Mouse (Mus musculus): Measurements from ENCODE around the gene Edc4. TPM values are rescaled to one million over a fixed set of nuclear protein-coding genes. Genes with fewer than 3 reads are reported as not detected.

Edc4 gene
- polyA plus RNA-seq, 1 experiment from 2014 or later, result 49.7 TPM

- peaks cover 35% of the 10 kb centered on the region for H3K4me1 ChIP-seq (ENCODE audit: control insufficient read depth, insufficient read depth, low read length)
- peak within 1 kb of the TSS; percentile 98 for H3K4me3 ChIP-seq (ENCODE audit: low read length)
- H3K27me3 ChIP-seq (ENCODE audit: control insufficient read depth, insufficient read depth, low read length), result no peaks in the 10 kb centered on the region
- WGBS, result under 1% methylated on average over 59 of the region's 59 CpGs
- H3K4me2 ChIP-seq (replicated peaks; ENCODE audit: low read depth, low read length), result peak within 1 kb of the TSS; percentile 94
- H3K27ac ChIP-seq (ENCODE audit: low read depth, low read length), result peak within 1 kb of the TSS; percentile 85
- H3K9me3 ChIP-seq (ENCODE audit: control insufficient read depth, low read length), result no peaks in the 10 kb centered on the region
- peaks cover 3% of the 10 kb centered on the region; the same call in 1 of the 2 replicates for H3K36me3 ChIP-seq (ENCODE audit: control insufficient read depth, insufficient read depth, low read length)
- peak within 1 kb of the TSS; percentile 97 for H3K9ac ChIP-seq (ENCODE audit: low read depth, low read length)
- ATAC-seq (ENCODE audit: low FRiP score, low TSS enrichment), result peak; percentile 98
Observed at GRCm38 (mm10) chr8:105860143-105860981, 20.3 kb upstream of the Edc4 start, which contains the start of gene Nutf2. Nutf2 (plus strand) TSS chr8:105860580.

DNA sequence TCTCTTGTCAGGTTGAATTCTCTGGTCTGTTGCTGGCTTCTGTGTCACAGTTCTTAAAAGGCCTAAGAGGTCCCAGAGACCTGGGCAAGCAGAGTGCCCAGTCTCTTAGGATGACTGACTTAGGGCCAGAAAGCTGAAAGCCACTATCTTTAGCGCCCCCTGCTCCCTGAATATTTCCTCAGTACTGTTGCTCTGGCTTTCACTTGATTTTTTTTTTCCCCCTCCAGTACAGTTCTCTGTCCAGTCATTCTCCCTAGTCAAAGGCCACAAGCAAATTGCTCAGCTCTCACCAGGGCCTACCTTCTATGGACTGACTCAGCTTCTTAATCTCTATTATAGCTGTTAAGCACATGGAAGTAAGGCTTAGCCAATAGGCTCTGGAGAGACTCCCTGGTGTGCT lies 18.7 kb upstream of the Edc4 start:
- no peaks in the 10 kb centered on the region for H3K9me3 ChIP-seq (ENCODE audit: control insufficient read depth, low read length)
- H3K36me3 ChIP-seq (ENCODE audit: control insufficient read depth, insufficient read depth, low read length), result peaks cover 17% of the 10 kb centered on the region
- H3K9ac ChIP-seq (ENCODE audit: low read depth, low read length), result peak overlapping the region; percentile 97
- 25% methylated on average over 1 of the region's 1 CpGs for WGBS
- no peak for ATAC-seq (ENCODE audit: low FRiP score, low TSS enrichment)
- H3K4me2 ChIP-seq (replicated peaks; ENCODE audit: low read depth, low read length), result peak overlapping the region; percentile 94
- no peaks in the 10 kb centered on the region for H3K27me3 ChIP-seq (ENCODE audit: control insufficient read depth, insufficient read depth, low read length)
- no peak overlapping the region for H3K27ac ChIP-seq (ENCODE audit: low read depth, low read length)
- peaks cover 27% of the 10 kb centered on the region for H3K4me1 ChIP-seq (ENCODE audit: control insufficient read depth, insufficient read depth, low read length)
- H3K4me3 ChIP-seq (ENCODE audit: low read length), result peak overlapping the region; percentile 98

DNA sequence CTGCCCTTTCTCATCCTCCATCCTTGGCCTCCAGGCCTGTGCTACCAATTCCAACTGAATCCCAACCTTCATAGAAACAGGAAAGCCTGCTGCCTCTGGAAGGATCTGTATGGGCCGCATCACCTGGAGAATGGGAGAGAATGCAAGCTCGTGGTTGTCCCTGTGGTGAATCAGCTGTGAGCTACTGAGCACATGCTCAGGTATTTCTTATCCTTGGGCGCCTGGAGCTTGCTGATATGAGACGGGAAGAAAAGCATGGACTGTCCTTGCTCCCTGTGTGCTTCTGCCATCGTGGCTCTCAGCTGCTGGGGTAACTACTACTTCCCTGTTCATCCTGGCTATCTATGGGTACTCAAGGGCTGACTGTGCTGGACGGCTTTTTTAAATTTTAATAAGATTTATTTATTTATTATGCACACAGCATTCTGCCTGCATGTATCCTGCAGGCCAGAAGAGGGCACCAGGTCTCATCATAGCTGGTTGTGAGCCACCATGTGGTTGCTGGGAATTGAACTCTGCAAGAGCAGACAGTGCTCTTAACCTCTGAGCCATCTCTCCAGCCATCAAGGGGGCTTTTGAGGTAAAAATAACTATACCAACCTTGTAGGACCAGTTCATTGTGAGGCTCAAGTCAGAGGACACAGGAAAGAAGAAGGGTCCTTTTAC lies 14.2 kb upstream of the Edc4 start:
- no peak overlapping the region for H3K27ac ChIP-seq (ENCODE audit: low read depth, low read length)
- H3K36me3 ChIP-seq (ENCODE audit: control insufficient read depth, insufficient read depth, low read length), result peaks cover 50% of the 10 kb centered on the region
- ATAC-seq (ENCODE audit: low FRiP score, low TSS enrichment), result no peak

DNA sequence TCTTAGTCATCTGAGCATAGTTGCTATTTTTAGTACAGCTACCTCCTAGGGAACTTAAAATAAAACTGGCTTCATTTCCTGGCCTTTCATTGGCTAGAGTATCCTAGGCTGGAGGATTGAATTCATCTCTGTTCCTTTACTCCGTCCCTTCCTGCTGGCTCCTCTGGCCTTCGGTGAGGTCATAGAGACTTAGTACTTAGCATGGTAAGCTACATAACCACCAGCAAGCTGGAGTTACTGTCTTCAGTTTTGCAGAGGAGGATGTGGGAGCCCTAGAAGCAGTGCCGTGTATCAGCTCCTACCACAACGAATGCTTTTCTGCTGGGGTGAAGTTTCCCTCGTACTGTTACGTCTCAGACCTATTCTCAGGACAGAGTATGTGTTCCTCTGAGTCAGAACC lies 6.4 kb upstream of the Edc4 start:
- Histone ChIP-seq H3K9me3 (ENCODE audit: control insufficient read depth, low read length) (no peaks in the 10 kb centered on the region), H3K36me3 (ENCODE audit: control insufficient read depth, insufficient read depth, low read length) (peaks cover 73% of the 10 kb centered on the region), H3K9ac (ENCODE audit: low read depth, low read length) (no peak overlapping the region), H3K4me3 (ENCODE audit: low read length) (no peak overlapping the region), H3K4me2 (replicated peaks; ENCODE audit: low read depth, low read length) (no peak overlapping the region), H3K27me3 (ENCODE audit: control insufficient read depth, insufficient read depth, low read length) (no peaks in the 10 kb centered on the region), H3K4me1 (ENCODE audit: control insufficient read depth, insufficient read depth, low read length) (no peaks in the 10 kb centered on the region), H3K27ac (ENCODE audit: low read depth, low read length) (no peak overlapping the region)
- WGBS, result 87% methylated on average over 6 of the region's 6 CpGs
- no peak for ATAC-seq (ENCODE audit: low FRiP score, low TSS enrichment)

More for the DNA sequence above, 14.2 kb upstream of the Edc4 start:
- WGBS, result 89% methylated on average over 6 of the region's 6 CpGs
- H3K4me1 ChIP-seq (ENCODE audit: control insufficient read depth, insufficient read depth, low read length), result peaks cover 11% of the 10 kb centered on the region
- no peak overlapping the region for H3K9ac ChIP-seq (ENCODE audit: low read depth, low read length)
- H3K9me3 ChIP-seq (ENCODE audit: control insufficient read depth, low read length), result no peaks in the 10 kb centered on the region
- H3K4me2 ChIP-seq (replicated peaks; ENCODE audit: low read depth, low read length), result no peak overlapping the region
- no peaks in the 10 kb centered on the region for H3K27me3 ChIP-seq (ENCODE audit: control insufficient read depth, insufficient read depth, low read length)
- H3K4me3 ChIP-seq (ENCODE audit: low read length), result no peak overlapping the region

- no peak overlapping the region for H3K27ac ChIP-seq (ENCODE audit: low read depth, low read length)
- no peak overlapping the region for H3K4me2 ChIP-seq (replicated peaks; ENCODE audit: low read depth, low read length)
- H3K36me3 ChIP-seq (ENCODE audit: control insufficient read depth, insufficient read depth, low read length), result peaks cover 77% of the 10 kb centered on the region
- no peak overlapping the region for H3K9ac ChIP-seq (ENCODE audit: low read depth, low read length)
- no peak for ATAC-seq (ENCODE audit: low FRiP score, low TSS enrichment)
- WGBS, result 94% methylated on average over 12 of the region's 12 CpGs
- no peaks in the 10 kb centered on the region for H3K4me1 ChIP-seq (ENCODE audit: control insufficient read depth, insufficient read depth, low read length)
- H3K4me3 ChIP-seq (ENCODE audit: low read length), result no peak overlapping the region
- H3K27me3 ChIP-seq (ENCODE audit: control insufficient read depth, insufficient read depth, low read length), result no peaks in the 10 kb centered on the region
- H3K9me3 ChIP-seq (ENCODE audit: control insufficient read depth, low read length), result no peaks in the 10 kb centered on the region
Observed at GRCm38 (mm10) chr8:105889756-105890465, 9.2 kb downstream of the Edc4 start.

DNA sequence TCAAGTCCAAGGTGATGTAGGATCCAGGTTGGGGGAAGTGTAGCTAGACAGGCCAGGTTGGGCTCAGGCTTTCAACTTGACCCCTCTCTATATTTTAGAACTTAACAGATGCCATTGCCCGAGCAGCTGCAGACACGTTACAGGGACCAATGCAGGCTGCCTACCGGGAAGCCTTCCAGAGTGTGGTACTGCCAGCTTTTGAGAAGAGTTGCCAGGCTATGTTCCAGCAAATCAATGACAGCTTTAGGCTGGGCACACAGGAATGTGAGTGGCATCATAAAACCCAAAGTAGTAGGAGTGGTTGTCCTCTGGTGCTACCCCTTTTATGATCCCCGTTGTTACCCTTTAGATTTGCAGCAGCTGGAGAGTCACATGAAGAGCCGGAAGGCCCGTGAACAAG lies 10.2 kb downstream of the Edc4 start:
- Histone ChIP-seq H3K27ac (ENCODE audit: low read depth, low read length) (no peak overlapping the region), H3K4me2 (replicated peaks; ENCODE audit: low read depth, low read length) (no peak overlapping the region), H3K4me1 (ENCODE audit: control insufficient read depth, insufficient read depth, low read length) (no peaks in the 10 kb centered on the region), H3K36me3 (ENCODE audit: control insufficient read depth, insufficient read depth, low read length) (peaks cover 68% of the 10 kb centered on the region), H3K9ac (ENCODE audit: low read depth, low read length) (no peak overlapping the region), H3K4me3 (ENCODE audit: low read length) (no peak overlapping the region), H3K9me3 (ENCODE audit: control insufficient read depth, low read length) (no peaks in the 10 kb centered on the region), H3K27me3 (ENCODE audit: control insufficient read depth, insufficient read depth, low read length) (no peaks in the 10 kb centered on the region)
- 77% methylated on average over 6 of the region's 6 CpGs for WGBS
- ATAC-seq (ENCODE audit: low FRiP score, low TSS enrichment), result no peak

GRCm38 (mm10) chr8:105892432-105892831 lies 11.8 kb downstream of the Edc4 start:
- Histone ChIP-seq H3K9ac (ENCODE audit: low read depth, low read length) (no peak overlapping the region), H3K9me3 (ENCODE audit: control insufficient read depth, low read length) (no peaks in the 10 kb centered on the region), H3K4me2 (replicated peaks; ENCODE audit: low read depth, low read length) (no peak overlapping the region), H3K36me3 (ENCODE audit: control insufficient read depth, insufficient read depth, low read length) (peaks cover 52% of the 10 kb centered on the region), H3K27me3 (ENCODE audit: control insufficient read depth, insufficient read depth, low read length) (no peaks in the 10 kb centered on the region), H3K4me3 (ENCODE audit: low read length) (no peak overlapping the region), H3K4me1 (ENCODE audit: control insufficient read depth, insufficient read depth, low read length) (no peaks in the 10 kb centered on the region), H3K27ac (ENCODE audit: low read depth, low read length) (no peak overlapping the region)
- ATAC-seq (ENCODE audit: low FRiP score, low TSS enrichment), result no peak
- WGBS, result 87% methylated on average over 6 of the region's 6 CpGs

DNA sequence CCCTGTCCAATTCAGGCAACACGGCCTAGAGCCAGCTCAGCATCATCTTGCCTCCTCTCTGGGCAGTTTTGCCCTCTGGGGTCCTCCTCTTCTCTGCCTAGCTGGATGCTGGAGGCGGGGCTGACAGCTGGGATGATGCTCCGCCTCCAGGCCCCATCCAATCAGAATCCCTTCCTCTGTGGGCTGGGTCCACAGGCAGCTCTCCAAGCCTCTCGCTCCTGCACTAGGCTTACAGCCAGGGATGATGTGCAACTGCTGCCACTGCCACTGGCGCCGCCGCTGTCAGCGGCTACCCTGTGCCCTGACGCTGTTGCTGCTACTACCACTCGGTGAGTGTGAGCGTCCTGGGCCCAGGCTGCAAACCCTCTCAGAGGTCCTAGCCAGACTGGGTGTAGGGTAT lies 12.7 kb downstream of the Edc4 start, which contains the start of gene Nrn1l:
Nrn1l (plus strand) TSS at position 229 of the 400 bp plus-strand sequence.
- Histone ChIP-seq H3K4me1 (ENCODE audit: control insufficient read depth, insufficient read depth, low read length) (no peaks in the 10 kb centered on the region), H3K9me3 (ENCODE audit: control insufficient read depth, low read length) (no peaks in the 10 kb centered on the region), H3K27ac (ENCODE audit: low read depth, low read length) (no peak within 1 kb of the TSS), H3K36me3 (ENCODE audit: control insufficient read depth, insufficient read depth, low read length) (peaks cover 43% of the 10 kb centered on the region), H3K27me3 (ENCODE audit: control insufficient read depth, insufficient read depth, low read length) (no peaks in the 10 kb centered on the region), H3K9ac (ENCODE audit: low read depth, low read length) (no peak within 1 kb of the TSS), H3K4me3 (ENCODE audit: low read length) (no peak within 1 kb of the TSS), H3K4me2 (replicated peaks; ENCODE audit: low read depth, low read length) (no peak within 1 kb of the TSS)
- WGBS, result 6% methylated on average over 11 of the region's 11 CpGs
- ATAC-seq (ENCODE audit: low FRiP score, low TSS enrichment), result peak; percentile 90

All from kidney, embryonic 14.5 days (tissue).